In genomic region chr15:81011523-81011922, GRCm38 (mm10) we compare ENCODE assay signal across 23 mouse cellular contexts. TPM values are rescaled to one million over a fixed set of nuclear protein-coding genes. Genes with fewer than 3 reads are reported as not detected.
DNase-seq lines count a peak whose midpoint lies in the region; ATAC-seq and TF ChIP-seq lines count a peak whose summit lies in the region.
"Had no signal": no experiment of that assay in that cellular context is flagged by ENCODE, and none has a peak within 500 bp of the region (broad histone marks: within the 10 kb centered on the region; RNA-seq: fewer than 3 reads in every experiment).

No protein-coding gene starts in this region.

- no peaks in the 10 kb centered on the region for H3K79me2 ChIP-seq in myocyte (ENCODE audit: control insufficient read depth, insufficient read depth)

- peak; percentile 29 for TF ChIP-seq POLR2A in myocyte (IDR thresholded peaks at IDR 0.05; ENCODE audit: insufficient read length, low read depth)

- H3K27ac ChIP-seq in lung, embryonic 15.5 days: no peak overlapping the region
- H3K27ac ChIP-seq: embryonic facial prominence, embryonic 12.5 days; embryonic facial prominence, embryonic 15.5 days; gastrocnemius, adult 2 months; hindbrain, embryonic 10.5 days; hindbrain, embryonic 13.5 days had no signal

- H3K4me1 ChIP-seq in lung, embryonic 15.5 days: no peaks in the 10 kb centered on the region
- H3K4me1 ChIP-seq: embryonic facial prominence, embryonic 12.5 days; embryonic facial prominence, embryonic 15.5 days; hindbrain, embryonic 10.5 days had no signal

- no peak overlapping the region for H3K9ac ChIP-seq in lung, embryonic 15.5 days
- H3K9ac ChIP-seq: embryonic facial prominence, embryonic 12.5 days; embryonic facial prominence, embryonic 15.5 days; forebrain, postnatal 0 days; hindbrain, embryonic 13.5 days had no signal

- no peak overlapping the region for H3K4me3 ChIP-seq in lung, embryonic 15.5 days
- H3K4me3 ChIP-seq in myocyte: no peak overlapping the region
- H3K4me3 ChIP-seq: embryonic facial prominence, embryonic 12.5 days; embryonic facial prominence, embryonic 15.5 days; gastrocnemius, adult 2 months; hindbrain, embryonic 10.5 days; hindbrain, embryonic 13.5 days had no signal

- peak; percentile 89 for DNase-seq in heart, adult 11 months
- no peak for DNase-seq in heart, postnatal 36 days
- DNase-seq in lung, postnatal 14 days: no peak
- DNase-seq in NIH3T3 (ENCODE audit: low read depth): peak; percentile 19
- DNase-seq: adrenal gland, adult 2 months; adrenal gland, postnatal 14 days; cerebellum, adult 11 months; cerebellum, adult 2 months; cerebellum, adult 9-11 months; cerebellum, postnatal 25 days; forebrain, postnatal 0 days; gastrocnemius, adult 2 months had no signal

- H3K9me3 ChIP-seq in lung, embryonic 15.5 days: no peaks in the 10 kb centered on the region
- H3K9me3 ChIP-seq: embryonic facial prominence, embryonic 12.5 days; embryonic facial prominence, embryonic 15.5 days; G1E; hindbrain, embryonic 10.5 days; hindbrain, embryonic 13.5 days had no signal

- peaks cover 62% of the 10 kb centered on the region for H3K36me3 ChIP-seq in lung, embryonic 15.5 days
- H3K36me3 ChIP-seq in myocyte (ENCODE audit: control insufficient read depth, insufficient read depth): peaks cover 17% of the 10 kb centered on the region

- WGBS in lung, embryonic 15.5 days: 58% methylated on average over 3 of the region's 3 CpGs

- intact Hi-C loops in heart, postnatal 36 days (cut with DNase I): no loop called here

- ATAC-seq in lung, embryonic 15.5 days (ENCODE audit: borderline replicate concordance, extremely low read depth, low FRiP score, low TSS enrichment): 0 out of 2 replicates have a peak, but pooled peaks have one; percentile 3
- no peak for ATAC-seq in megakaryocyte-erythroid progenitor cell, adult 5-6 weeks (replicated peaks; ENCODE audit: low FRiP score, low TSS enrichment, poor library complexity, severe bottlenecking)
- ATAC-seq: forebrain, embryonic 14.5 days; forebrain, postnatal 0 days had no signal

- no peak overlapping the region for H3K4me2 ChIP-seq in lung, embryonic 15.5 days
- H3K4me2 ChIP-seq in myocyte (ENCODE audit: low read depth): no peak overlapping the region
- H3K4me2 ChIP-seq: embryonic facial prominence, embryonic 12.5 days; embryonic facial prominence, embryonic 15.5 days; heart, embryonic 11.5 days; hindbrain, embryonic 13.5 days had no signal

- no peaks in the 10 kb centered on the region for H3K27me3 ChIP-seq in lung, embryonic 15.5 days
- no peaks in the 10 kb centered on the region for H3K27me3 ChIP-seq in myocyte (ENCODE audit: control insufficient read depth, insufficient read depth, insufficient read length)
- H3K27me3 ChIP-seq: CH12.LX; embryonic facial prominence, embryonic 12.5 days; embryonic facial prominence, embryonic 15.5 days; hindbrain, embryonic 13.5 days had no signal

- no peak overlapping the region for H3ac ChIP-seq in myocyte (ENCODE audit: control insufficient read depth, insufficient read length)

TF ChIP-seq in myocyte, 11 proteins besides CTCF, POLR2A, EP300 and RAD21:
- no peak for TF ChIP-seq TCF12 (IDR thresholded peaks at IDR 0.05; ENCODE audit: insufficient read depth, poor library complexity, severe bottlenecking)
- no peak for TF ChIP-seq USF1 (IDR thresholded peaks at IDR 0.05; ENCODE audit: low read depth)
- TF ChIP-seq MYOD1 (IDR thresholded peaks at IDR 0.05; ENCODE audit: control insufficient read depth in 1 of 3, insufficient read length in 2 of 3, low read depth in 2 of 3): no peak
- TF ChIP-seq CEBPB (IDR thresholded peaks at IDR 0.05; ENCODE audit: insufficient read depth, poor library complexity, severe bottlenecking): no peak
- peak; percentile 73 for TF ChIP-seq POLR2AphosphoS2 (IDR thresholded peaks at IDR 0.05; ENCODE audit: insufficient read length, low read depth)
TF ChIP-seq in myocyte: peak in this region for 1.

RNA-seq across cellular contexts. Expression of gene Sgsm3, which starts 34.0 kb away (rescaled TPM):
- 10 to 100 TPM; 10.7 to 11.2 TPM for total RNA-seq in heart, postnatal 36 days (2021)
- 40.8 and 45.1 TPM in 2 replicates for polyA plus RNA-seq in lung, embryonic 15.5 days (2015; fragmentation: Nextera tagmentation; extraction: Ambion mirVana)
- polyA plus RNA-seq in myocyte (2012; fragmentation: generic; extraction: Trizol): 32.3 TPM
- total RNA-seq in megakaryocyte-erythroid progenitor cell, adult 5-6 weeks (2014; fragmentation: Nextera tagmentation): 15.8 and 26.9 TPM in 2 replicates
- total RNA-seq in megakaryocyte-erythroid progenitor cell, adult 5-6 weeks (2017): 43.5 and 57.1 TPM in 2 replicates

Comparison
In these comparisons a context has a peak if more than half of its experiments do, and no peak if none do; other contexts are left out.
1. DNase-seq: peak in heart, adult 11 months (single experiment) and NIH3T3 (single experiment); none in heart, postnatal 36 days (0 of 2) and lung, postnatal 14 days (single experiment).